In genomic region chr1:68748976-68749375, GRCm38 (mm10) we compare ENCODE assay signal across 11 mouse cellular contexts.
A peak's percentile ranks its signal among the peaks of the same experiment; 100 is the strongest.
DNase-seq lines count a peak whose midpoint lies in the region; ATAC-seq and TF ChIP-seq lines count a peak whose summit lies in the region.
"Had no signal": no experiment of that assay in that cellular context is flagged by ENCODE, and none has a peak within 500 bp of the region (broad histone marks: within the 10 kb centered on the region; RNA-seq: fewer than 3 reads in every experiment).

No protein-coding gene starts in this region.

- H3K4me1 ChIP-seq in cerebellum, adult 2 months (ENCODE audit: control insufficient read depth, insufficient read depth, low read length), result peaks cover 3% of the 10 kb centered on the region; the same call in 1 of the 2 replicates
- no peaks in the 10 kb centered on the region for H3K4me1 ChIP-seq in forebrain, postnatal 0 days (ENCODE audit: insufficient read depth)
- H3K4me1 ChIP-seq in midbrain, postnatal 0 days (ENCODE audit: insufficient read depth, low read length), result no peaks in the 10 kb centered on the region
- H3K4me1 ChIP-seq: embryonic facial prominence, embryonic 15.5 days; liver, embryonic 15.5 days had no signal

- DNase-seq in layer of hippocampus, adult 11-12 months (ENCODE audit: low spot score), result peak; percentile 7
- DNase-seq in layer of hippocampus, adult 9-10 months (ENCODE audit: low spot score), result no peak
- DNase-seq in cerebellum, adult 2 months, result peak; percentile 94 to 97
- DNase-seq in forebrain, postnatal 0 days, result peak; percentile 57
- DNase-seq in midbrain, postnatal 0 days (ENCODE audit: low spot score), result peak; percentile 93
- DNase-seq in urinary bladder, postnatal 10 days (ENCODE audit: low spot score), result no peak
- DNase-seq in thymus, adult 18-20 months, result no peak
- DNase-seq: heart, adult 11 months had no signal

- no peaks in the 10 kb centered on the region for H3K9me3 ChIP-seq in forebrain, postnatal 0 days (ENCODE audit: low read length)
- H3K9me3 ChIP-seq in midbrain, postnatal 0 days (ENCODE audit: low read length), result no peaks in the 10 kb centered on the region
- H3K9me3 ChIP-seq: embryonic facial prominence, embryonic 15.5 days; liver, embryonic 15.5 days had no signal

- H3K36me3 ChIP-seq in forebrain, postnatal 0 days (ENCODE audit: insufficient read depth), result no peaks in the 10 kb centered on the region
- no peaks in the 10 kb centered on the region for H3K36me3 ChIP-seq in midbrain, postnatal 0 days (ENCODE audit: insufficient read depth, low read length)
- H3K36me3 ChIP-seq: embryonic facial prominence, embryonic 15.5 days; liver, embryonic 15.5 days had no signal

- TF ChIP-seq POLR2A in cerebellum, adult 2 months (IDR thresholded peaks at IDR 0.05; ENCODE audit: borderline replicate concordance, insufficient read depth, low read length), result 0 out of 2 replicates have a peak, but pooled peaks have one; percentile 17

- no peaks in the 10 kb centered on the region for H3K27me3 ChIP-seq in cerebellum, adult 2 months (ENCODE audit: control insufficient read depth, insufficient read depth, low read length)
- H3K27me3 ChIP-seq in forebrain, postnatal 0 days (ENCODE audit: insufficient read depth, low read length), result no peaks in the 10 kb centered on the region
- no peaks in the 10 kb centered on the region for H3K27me3 ChIP-seq in midbrain, postnatal 0 days (ENCODE audit: insufficient read depth, low read length)
- H3K27me3 ChIP-seq: embryonic facial prominence, embryonic 15.5 days; liver, embryonic 15.5 days had no signal

- TF ChIP-seq CTCF in cerebellum, adult 2 months (IDR thresholded peaks at IDR 0.05; ENCODE audit: borderline replicate concordance, insufficient read depth, low read depth, low read length), result no peak
- TF ChIP-seq CTCF in forebrain, postnatal 0 days (IDR thresholded peaks at IDR 0.05; ENCODE audit: low read depth), result no peak
- no peak for TF ChIP-seq CTCF in midbrain, postnatal 0 days (IDR thresholded peaks at IDR 0.05)

- no peak for ATAC-seq in forebrain, postnatal 0 days
- ATAC-seq in midbrain, postnatal 0 days (ENCODE audit: low FRiP score), result no peak
- no peak for ATAC-seq in activated CD4-positive, CD25-positive, alpha-beta regulatory T cell, adult 4 months

- H3K27ac ChIP-seq in cerebellum, adult 2 months (ENCODE audit: insufficient read depth, low read length), result no peak overlapping the region
- no peak overlapping the region for H3K27ac ChIP-seq in forebrain, postnatal 0 days (ENCODE audit: low read depth, low read length)
- H3K27ac ChIP-seq in midbrain, postnatal 0 days (ENCODE audit: low read depth, low read length), result no peak overlapping the region
- H3K27ac ChIP-seq: embryonic facial prominence, embryonic 15.5 days; liver, embryonic 15.5 days had no signal

- H3K4me3 ChIP-seq in cerebellum, adult 2 months (replicated peaks; ENCODE audit: insufficient read depth, low read depth, low read length), result no peak overlapping the region
- no peak overlapping the region for H3K4me3 ChIP-seq in forebrain, postnatal 0 days (ENCODE audit: low read depth, low read length)
- H3K4me3 ChIP-seq in midbrain, postnatal 0 days (ENCODE audit: low read depth, low read length), result no peak overlapping the region
- H3K4me3 ChIP-seq: embryonic facial prominence, embryonic 15.5 days; liver, embryonic 15.5 days had no signal

- no peak overlapping the region for H3K9ac ChIP-seq in forebrain, postnatal 0 days
- no peak overlapping the region for H3K9ac ChIP-seq in midbrain, postnatal 0 days (replicated peaks; ENCODE audit: low read length, poor library complexity, severe bottlenecking)
- H3K9ac ChIP-seq: embryonic facial prominence, embryonic 15.5 days; liver, embryonic 15.5 days had no signal

- 8% methylated on average over 1 of the region's 1 CpGs for WGBS in cerebellum, adult 2 months
- WGBS in forebrain, postnatal 0 days, result 8% methylated on average over 1 of the region's 1 CpGs
- WGBS in midbrain, postnatal 0 days, result 23% methylated on average over 1 of the region's 1 CpGs

- H3K4me2 ChIP-seq in forebrain, postnatal 0 days (ENCODE audit: low read depth), result no peak overlapping the region
- H3K4me2 ChIP-seq in midbrain, postnatal 0 days (ENCODE audit: low read depth, low read length, poor library complexity, severe bottlenecking), result no peak overlapping the region
- H3K4me2 ChIP-seq: embryonic facial prominence, embryonic 15.5 days; liver, embryonic 15.5 days had no signal

Comparison
In these comparisons a context has a peak if more than half of its experiments do, and no peak if none do; other contexts are left out.
1. DNase-seq: peak in layer of hippocampus, adult 11-12 months (single experiment), cerebellum, adult 2 months (2 of 2), forebrain, postnatal 0 days (single experiment) and midbrain, postnatal 0 days (single experiment); none in layer of hippocampus, adult 9-10 months (single experiment), urinary bladder, postnatal 10 days (single experiment) and thymus, adult 18-20 months (0 of 2).